Mouse (Mus musculus) midbrain, postnatal 0 days (tissue): Measurements from ENCODE around the gene Hsd17b6. TPM values are rescaled to one million over a fixed set of nuclear protein-coding genes. Genes with fewer than 3 reads are reported as not detected.

Experiments
- ATAC-seq: fragments of 200-750 bp; cut with Nextera tagmentation; 2 replicates; pipeline ENCODE4 v1.8.0; 2017; ENCODE audit warnings: moderate number of reproducible peaks, mild to moderate bottlenecking, moderate TSS enrichment, moderate library complexity; ENCODE audit not compliant: low FRiP score
- DNase-seq: peaks from one replicate; pipeline ENCODE4 v3.0.0-alpha.2; 2015; ENCODE audit warnings: low spot score
- H3K27ac ChIP-seq: fragments of 300-500 bp; sonication (generic); 2 replicates; pipeline ENCODE4 v1.5.1; 2014; ENCODE audit warnings: low read depth, mild to moderate bottlenecking, low read length, mixed read lengths
- H3K27me3 ChIP-seq: fragments of 300-500 bp; sonication (generic); 2 replicates; pipeline ENCODE4 v1.6.1; 2014; ENCODE audit warnings: low read length, control low read depth, mixed read lengths; ENCODE audit not compliant: insufficient read depth
- H3K36me3 ChIP-seq: fragments of 300-500 bp; sonication (generic); 2 replicates; pipeline ENCODE4 v1.6.1; 2014; ENCODE audit warnings: low read length, control low read depth, mixed read lengths; ENCODE audit not compliant: insufficient read depth
- H3K4me1 ChIP-seq: fragments of 300-500 bp; sonication (generic); 2 replicates; pipeline ENCODE4 v1.6.1; 2014; ENCODE audit warnings: mild to moderate bottlenecking, control low read depth, antibody characterized with exemption, low read length, mixed read lengths; ENCODE audit not compliant: insufficient read depth
- H3K4me2 ChIP-seq: fragments of 300-500 bp; sonication (generic); 2 replicates; pipeline ENCODE4 v1.6.1; 2014; ENCODE audit warnings: low read depth, mild to moderate bottlenecking, low read length, mixed read lengths; ENCODE audit not compliant: poor library complexity, severe bottlenecking
- H3K4me3 ChIP-seq: fragments of 300-500 bp; sonication (generic); 2 replicates; pipeline ENCODE4 v1.5.1; 2014; ENCODE audit warnings: low read depth, mild to moderate bottlenecking, low read length, moderate library complexity
- H3K9ac ChIP-seq: fragments of 300-500 bp; sonication (generic); replicated peaks from 2 replicates; pipeline ENCODE4 v1.6.1; 2014; ENCODE audit warnings: mild to moderate bottlenecking, low read length, moderate library complexity, mixed read lengths; ENCODE audit not compliant: poor library complexity, severe bottlenecking
- H3K9me3 ChIP-seq: fragments of 300-500 bp; sonication (generic); 2 replicates; pipeline ENCODE4 v1.6.1; 2016; ENCODE audit warnings: low read length, control low read depth
- CTCF ChIP-seq: IDR thresholded peaks from 2 replicates; pipeline ENCODE4 v1.5.1; 2016; ENCODE audit warnings: antibody characterized with exemption, mild to moderate bottlenecking
- WGBS: fragments of 180-500 bp; shearing (Covaris S2); extraction: QIAGEN DNeasy Blood & Tissue Kit; methylation state at CpG from one replicate; pipeline ENCODE4 v1.1.7; 2014; 5-methylcytosine and 5-hydroxymethylcytosine counted together
- polyA plus RNA-seq: library from polyadenylated mRNA; unstranded; fragments of >200 nt; fragmentation: Nextera tagmentation; extraction: Ambion mirVana; gene quantifications from 2 replicates; pipeline ENCODE4 v1.2.1, GENCODE M21; 2015
- total RNA-seq: library from RNA; depleted of rRNA; stranded (reverse); fragments of >200 nt; gene quantifications from 2 replicates; pipeline ENCODE4 v1.2.3, GENCODE M21; 2014

Gene Hsd17b6
- total and polyA plus RNA-seq, 2 experiments from 2014 or later: not detected

GRCm38 (mm10) chr10:128039167-128039566 is 31.8 kb upstream of the Hsd17b6 start:
- 74% methylated on average over 5 of the region's 5 CpGs for WGBS
- no peak overlapping the region for H3K4me3 ChIP-seq

GRCm38 (mm10) chr10:128037921-128038320 is 30.5 kb upstream of the Hsd17b6 start:
- H3K36me3 ChIP-seq: peaks cover 21% of the 10 kb centered on the region
- DNase-seq (no peak), ATAC-seq (no peak)
- no peak overlapping the region; the same call in 1 of the 2 replicates for H3K4me2 ChIP-seq
- 51% methylated on average over 3 of the region's 3 CpGs for WGBS
- no peak overlapping the region for H3K27ac ChIP-seq
- TF ChIP-seq CTCF: no peak
- H3K4me3 ChIP-seq: no peak overlapping the region
- no peak overlapping the region for H3K9ac ChIP-seq
- H3K4me1 ChIP-seq: 0 out of 2 replicates have a peak, but pooled peaks cover 9% of the 10 kb centered on the region
- no peaks in the 10 kb centered on the region for H3K9me3 ChIP-seq
- no peaks in the 10 kb centered on the region for H3K27me3 ChIP-seq

More at GRCm38 (mm10) chr10:128039167-128039566, 31.8 kb upstream of the Hsd17b6 start:
- Histone ChIP-seq H3K4me1 (0 out of 2 replicates have a peak, but pooled peaks cover 9% of the 10 kb centered on the region), H3K36me3 (peaks cover 31% of the 10 kb centered on the region), H3K27me3 (no peaks in the 10 kb centered on the region), H3K9me3 (no peaks in the 10 kb centered on the region), H3K9ac (no peak overlapping the region), H3K4me2 (no peak overlapping the region), H3K27ac (no peak overlapping the region)
- TF ChIP-seq CTCF: no peak
- DNase-seq (no peak), ATAC-seq (no peak)

- peak overlapping the region; percentile 86 for H3K4me2 ChIP-seq
- ATAC-seq: no peak
- no peaks in the 10 kb centered on the region for H3K9me3 ChIP-seq
- peak overlapping the region; percentile 51 for H3K4me3 ChIP-seq
- H3K27me3 ChIP-seq: no peaks in the 10 kb centered on the region
- H3K27ac ChIP-seq: peak overlapping the region; percentile 90; the same call in 1 of the 2 replicates
- peak; percentile 55 for DNase-seq
- H3K9ac ChIP-seq: peak overlapping the region; percentile 71
- WGBS: 2% methylated on average over 10 of the region's 10 CpGs
- no peak for TF ChIP-seq CTCF
- H3K4me1 ChIP-seq: 0 out of 2 replicates have a peak, but pooled peaks cover 9% of the 10 kb centered on the region
- peaks cover 21% of the 10 kb centered on the region for H3K36me3 ChIP-seq
Observed at GRCm38 (mm10) chr10:128036746-128037425, 29.5 kb upstream of the Hsd17b6 start.

- Histone ChIP-seq H3K27ac (no peak overlapping the region), H3K4me1 (no peaks in the 10 kb centered on the region), H3K9me3 (no peaks in the 10 kb centered on the region), H3K9ac (no peak overlapping the region), H3K27me3 (no peaks in the 10 kb centered on the region), H3K4me2 (no peak overlapping the region), H3K4me3 (no peak overlapping the region), H3K36me3 (peaks cover 8% of the 10 kb centered on the region; the same call in 1 of the 2 replicates)
- ATAC-seq (no peak), DNase-seq (no peak)
- no peak for TF ChIP-seq CTCF
- WGBS: 79% methylated on average over 2 of the region's 2 CpGs
Observed at GRCm38 (mm10) chr10:128030860-128031259, 23.4 kb upstream of the Hsd17b6 start.

- Histone ChIP-seq H3K27ac (no peak overlapping the region), H3K4me1 (no peaks in the 10 kb centered on the region), H3K9ac (no peak overlapping the region), H3K36me3 (peaks cover 8% of the 10 kb centered on the region; the same call in 1 of the 2 replicates), H3K4me3 (no peak overlapping the region), H3K4me2 (no peak overlapping the region), H3K9me3 (no peaks in the 10 kb centered on the region), H3K27me3 (no peaks in the 10 kb centered on the region)
- TF ChIP-seq CTCF: no peak
- DNase-seq (no peak), ATAC-seq (no peak)
- WGBS: 92% methylated on average over 7 of the region's 7 CpGs
Observed at GRCm38 (mm10) chr10:128029931-128030330, 22.5 kb upstream of the Hsd17b6 start.

- H3K9ac ChIP-seq: no peak overlapping the region
- TF ChIP-seq CTCF: no peak
- peaks cover 20% of the 10 kb centered on the region for H3K36me3 ChIP-seq
- DNase-seq (no peak), ATAC-seq (no peak)
- H3K4me1 ChIP-seq: no peaks in the 10 kb centered on the region
- WGBS: 95% methylated on average over 10 of the region's 10 CpGs
- H3K9me3 ChIP-seq: no peaks in the 10 kb centered on the region
- H3K27ac ChIP-seq: no peak overlapping the region
- H3K4me3 ChIP-seq: no peak overlapping the region
- no peaks in the 10 kb centered on the region for H3K27me3 ChIP-seq
- H3K4me2 ChIP-seq: no peak overlapping the region
Observed at GRCm38 (mm10) chr10:128023496-128023895, 16.1 kb upstream of the Hsd17b6 start.
